Mouse (Mus musculus): ENCODE results near the gene Pcca. TPM values are rescaled to one million over a fixed set of nuclear protein-coding genes. Genes with fewer than 3 reads are reported as not detected.

Pcca gene
- total RNA-seq, 2 experiments from 2014 or later = 39.1 TPM

DNA sequence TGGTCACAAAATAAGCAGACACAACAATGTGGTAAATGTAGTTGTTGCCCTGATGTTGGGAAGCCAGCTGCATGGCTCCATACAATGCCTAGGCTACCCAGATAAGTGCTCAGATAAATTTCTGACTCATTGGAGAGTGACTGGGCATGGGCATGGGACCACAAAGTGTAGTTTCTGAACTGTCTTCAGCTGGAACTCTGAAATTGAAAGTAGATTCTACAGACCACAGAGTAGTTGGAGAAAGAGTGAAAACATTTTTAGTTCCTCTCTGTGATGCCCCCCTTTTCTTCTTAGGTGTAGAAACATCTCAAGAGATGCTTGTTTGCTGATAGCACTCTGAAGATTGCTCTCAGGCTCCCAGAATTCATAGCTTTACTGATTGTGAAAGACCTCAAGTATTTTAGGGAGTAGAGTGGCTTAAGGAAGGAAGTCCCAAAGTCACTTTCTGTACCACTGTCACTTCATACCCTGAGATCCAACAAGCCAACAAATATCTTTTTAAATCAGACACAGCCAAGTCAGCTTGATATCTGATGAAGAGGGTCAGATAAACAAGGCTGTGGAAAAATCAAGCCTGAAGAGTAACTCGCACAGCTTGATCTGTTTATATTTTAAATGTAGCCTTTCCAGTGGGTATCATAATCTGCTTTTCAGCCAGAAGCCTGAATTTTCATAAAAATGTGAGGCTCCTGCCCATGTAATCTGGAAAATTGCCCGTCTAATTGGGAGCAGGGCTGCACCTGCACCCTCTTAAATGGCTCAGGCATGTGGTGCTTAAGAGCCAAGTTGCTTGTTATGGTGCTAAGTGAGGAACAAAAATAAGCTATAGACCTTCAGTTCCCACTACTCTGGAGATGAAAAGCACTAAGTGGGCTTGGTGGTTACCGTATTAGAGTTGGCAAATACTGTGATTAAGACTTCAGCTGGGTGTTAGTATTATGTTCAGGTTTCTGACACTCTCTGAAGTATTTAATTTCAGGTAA, 214.0 kb downstream of the Pcca start:
- no peak for DNase-seq

DNA sequence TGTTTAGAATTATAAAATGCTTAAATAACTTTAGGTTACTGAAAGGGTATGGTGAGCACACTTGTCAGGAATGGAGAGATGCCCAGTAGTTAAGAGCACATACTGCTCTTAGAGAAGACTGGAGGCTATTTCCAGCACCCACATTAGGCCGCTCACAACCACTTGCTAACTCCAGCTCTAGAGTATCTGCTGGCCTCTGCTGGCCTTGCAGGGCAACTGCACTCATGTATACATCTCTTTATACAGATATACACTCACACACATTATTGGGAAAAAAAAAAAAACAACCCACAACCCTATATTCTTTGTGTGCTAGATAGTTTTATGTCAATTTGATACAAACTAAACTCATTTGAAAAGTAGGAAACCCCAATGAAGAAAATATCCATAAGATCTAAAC, 217.4 kb downstream of the Pcca start:
- DNase-seq = no peak

DNA sequence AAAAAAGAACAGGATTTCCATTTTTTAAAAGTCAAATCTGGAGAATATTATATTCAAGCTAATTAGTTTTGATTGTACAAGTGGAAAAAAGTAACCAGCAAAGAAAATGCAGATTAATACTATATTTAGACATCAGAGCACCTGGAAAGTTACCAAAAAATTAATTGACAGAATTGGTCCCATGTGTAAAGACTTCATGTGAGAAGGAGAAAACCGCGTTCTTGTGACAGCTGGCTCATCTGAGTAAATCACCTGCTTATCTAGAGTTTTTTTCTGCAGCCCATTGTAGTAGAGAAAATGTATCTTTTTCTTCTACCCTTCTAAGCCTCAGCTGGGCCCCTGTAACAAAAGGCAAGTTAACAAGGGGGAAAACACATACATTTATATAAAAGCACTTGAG, 219.2 kb downstream of the Pcca start:
- no peak for DNase-seq

DNA sequence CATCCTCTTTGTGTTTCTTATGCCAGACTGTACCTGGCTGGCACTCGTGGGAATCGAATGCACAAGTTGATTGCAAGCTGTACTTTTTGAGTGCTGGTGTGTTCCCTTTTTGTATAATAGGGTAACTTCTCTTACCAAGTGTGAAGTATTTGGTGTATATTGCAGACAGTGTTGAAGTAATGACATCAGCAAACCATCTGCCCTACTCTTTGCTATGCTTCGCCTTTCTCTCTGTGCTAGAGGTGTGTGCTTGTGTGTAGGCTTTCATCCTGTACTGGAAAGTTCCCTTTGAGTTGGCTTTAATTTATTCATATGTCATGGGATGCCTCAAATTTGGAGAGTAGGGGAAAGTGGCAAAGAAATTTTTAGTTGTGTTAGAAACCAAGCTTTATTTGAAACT, 220.2 kb downstream of the Pcca start:
- DNase-seq = no peak

DNA sequence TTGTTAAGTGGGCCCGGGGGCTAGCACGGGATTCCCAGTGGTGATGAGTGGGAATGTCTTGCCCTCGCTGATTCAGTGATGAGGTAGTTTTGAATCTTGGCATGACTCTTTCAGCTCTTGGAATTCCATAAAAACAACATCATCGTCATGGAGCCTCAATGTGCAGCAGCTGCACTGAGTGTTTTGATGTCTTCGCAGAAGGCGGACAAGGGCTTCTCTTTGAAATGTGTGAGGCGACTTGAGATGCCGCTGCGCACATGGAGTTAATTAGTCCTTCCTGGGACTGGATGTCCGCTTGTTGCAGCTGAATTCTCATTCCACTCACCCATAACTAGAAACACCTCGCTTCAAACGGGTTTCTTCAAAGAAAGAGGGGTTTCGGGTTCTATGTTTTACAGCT, 221.4 kb downstream of the Pcca start:
- no peak for DNase-seq

DNA sequence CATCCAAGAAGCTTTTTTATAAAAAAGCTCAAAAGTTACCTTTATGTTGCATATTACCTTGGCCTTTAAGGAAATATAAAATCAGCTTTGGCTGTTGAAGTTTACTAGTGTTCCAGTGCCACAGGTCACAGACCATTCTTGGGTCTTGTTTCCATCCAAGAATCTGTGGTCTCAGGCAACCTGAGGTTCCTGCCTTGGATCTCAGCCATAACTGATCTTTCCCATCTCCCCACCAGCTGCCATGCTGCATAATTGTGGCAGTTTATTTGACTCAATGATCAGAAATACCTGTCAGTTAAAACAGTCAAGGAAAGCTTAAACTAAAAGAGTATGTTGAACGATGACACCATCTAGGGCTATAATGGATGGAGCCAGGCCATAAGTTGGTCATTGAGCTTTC, 222.5 kb downstream of the Pcca start:
- DNase-seq = no peak

DNA sequence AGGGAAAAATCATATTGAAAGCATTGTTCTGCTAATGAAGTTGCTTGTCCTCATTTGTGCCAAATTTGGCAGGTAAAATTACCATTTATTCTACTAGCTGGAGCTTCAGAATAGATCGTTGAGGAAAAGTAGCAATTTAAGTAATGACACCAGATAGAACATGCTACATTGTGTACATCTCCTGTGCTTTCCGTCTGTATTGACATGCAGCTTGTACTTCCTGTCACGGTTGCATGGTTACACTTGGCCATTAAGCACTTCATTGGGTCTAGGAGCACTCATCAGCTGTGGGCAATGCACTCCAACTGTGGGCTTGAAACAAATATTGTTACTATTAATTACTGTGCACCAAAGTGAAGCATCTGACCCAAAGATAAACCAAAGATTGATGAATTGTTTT, 225.8 kb downstream of the Pcca start:
- DNase-seq = no peak

DNA sequence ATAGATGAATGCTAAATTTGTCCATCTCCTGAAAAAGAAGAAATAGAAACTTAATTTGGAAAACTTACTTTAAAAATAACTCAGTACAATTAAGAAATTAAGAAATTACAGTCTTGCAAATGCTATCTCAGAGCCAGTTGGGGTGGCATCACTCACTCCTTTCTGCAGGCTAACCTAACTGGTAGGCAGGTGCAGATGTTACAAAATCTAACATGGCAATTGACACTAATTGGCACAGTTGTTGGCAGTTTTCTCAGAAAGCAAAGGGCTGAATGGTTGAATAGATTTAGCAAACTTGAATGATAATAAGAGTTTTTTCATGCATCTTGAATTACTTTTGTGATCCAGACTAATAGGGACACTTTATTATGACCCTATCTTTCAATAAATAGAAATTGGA, 226.7 kb downstream of the Pcca start:
- DNase-seq = no peak

DNA sequence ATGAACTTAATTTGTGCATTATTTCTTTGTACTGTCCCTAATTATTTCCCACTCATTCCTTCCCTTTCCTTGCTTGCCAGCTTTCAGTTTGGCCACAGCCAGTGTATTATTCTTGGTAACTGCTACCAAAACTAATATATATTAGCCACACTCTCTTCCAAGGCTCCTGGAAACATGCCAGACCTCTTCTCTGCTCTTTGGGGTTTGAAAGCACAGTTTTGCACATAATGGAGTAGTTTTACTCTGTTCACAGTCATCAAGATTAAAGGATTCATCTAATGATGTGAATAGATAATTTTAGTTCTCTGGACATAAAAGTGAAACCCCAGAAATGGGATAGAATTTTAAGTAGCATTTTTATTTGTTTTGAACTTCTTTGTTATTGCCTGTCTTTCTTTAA, 228.5 kb downstream of the Pcca start:
- no peak for DNase-seq

DNA sequence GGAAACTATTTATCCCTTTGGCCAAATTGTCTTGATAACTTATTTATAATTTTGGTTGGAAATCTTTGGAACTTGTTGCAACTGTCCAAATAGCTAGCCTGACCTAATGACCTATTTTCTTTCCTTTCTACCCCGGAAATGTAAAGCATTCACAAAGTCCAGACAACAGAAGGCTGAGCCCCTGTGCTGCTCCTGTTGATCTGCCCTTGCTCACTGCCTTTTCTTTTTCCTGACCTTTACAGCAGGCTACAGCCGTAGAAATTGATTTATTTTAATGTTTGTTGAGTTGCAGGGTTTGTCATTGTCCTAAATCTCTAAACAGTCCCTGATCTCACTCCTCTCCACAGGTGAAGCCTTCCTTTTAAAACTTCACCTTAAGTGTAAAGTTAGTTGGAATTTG, 231.8 kb downstream of the Pcca start:
- no peak for DNase-seq

DNA sequence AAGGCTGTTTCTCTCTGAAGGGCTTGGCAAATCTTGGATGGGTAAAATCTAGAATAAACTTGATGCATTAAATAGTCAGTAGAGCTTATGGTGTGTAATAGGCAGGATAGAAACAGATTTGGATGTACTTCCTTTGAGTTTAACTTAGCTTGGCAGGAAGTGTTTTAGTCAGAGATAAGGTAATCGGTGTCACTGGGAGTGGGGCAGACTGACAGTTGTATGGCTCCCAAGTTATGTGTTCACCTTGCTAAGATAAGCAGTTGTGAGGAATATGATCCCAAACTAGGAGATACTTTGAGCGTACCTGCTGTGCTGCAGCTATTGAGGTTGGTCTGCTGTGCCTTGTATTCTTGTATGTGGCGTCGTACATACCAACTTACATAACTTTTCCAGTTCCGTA, 232.3 kb downstream of the Pcca start:
- no peak for DNase-seq

DNA sequence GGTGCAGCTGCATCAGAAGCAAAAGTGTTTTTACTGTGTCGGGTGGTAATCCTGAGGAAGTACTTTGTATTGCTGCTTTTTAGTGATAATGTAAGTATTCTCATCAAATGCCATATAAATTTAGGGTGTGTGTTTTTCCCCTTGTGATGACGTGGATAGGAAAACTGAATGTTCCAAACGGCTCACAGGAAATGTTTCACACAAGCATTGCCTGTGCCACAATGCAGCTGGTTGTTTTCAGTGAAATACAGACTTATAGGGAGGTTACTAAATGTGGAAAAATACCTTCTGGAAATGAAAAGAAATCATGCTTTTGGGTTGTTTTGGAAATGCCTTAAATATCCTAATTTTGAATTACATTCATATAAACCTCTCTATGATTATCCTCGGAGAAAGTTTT, 250.6 kb downstream of the Pcca start:
- no peak for DNase-seq

DNA sequence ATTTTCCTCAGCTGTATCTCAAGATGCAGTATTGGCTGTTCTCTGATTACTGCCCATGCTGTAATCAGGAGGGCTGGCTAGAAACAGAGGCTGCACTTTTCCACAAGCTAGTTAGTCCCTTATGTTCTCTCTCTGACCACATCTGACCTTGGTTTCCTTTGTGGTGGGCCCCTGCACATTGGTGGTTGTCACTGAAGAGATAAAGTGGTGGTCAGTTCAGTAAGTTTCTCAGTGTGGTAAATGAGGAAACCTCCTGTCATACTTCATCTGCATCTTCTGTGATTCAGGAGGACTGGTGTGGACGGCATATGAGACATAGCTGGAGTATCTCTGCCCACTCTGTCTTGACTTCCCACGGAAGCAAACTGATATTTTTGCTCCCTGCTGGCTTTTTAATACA, 254.1 kb downstream of the Pcca start:
- DNase-seq = no peak

DNA sequence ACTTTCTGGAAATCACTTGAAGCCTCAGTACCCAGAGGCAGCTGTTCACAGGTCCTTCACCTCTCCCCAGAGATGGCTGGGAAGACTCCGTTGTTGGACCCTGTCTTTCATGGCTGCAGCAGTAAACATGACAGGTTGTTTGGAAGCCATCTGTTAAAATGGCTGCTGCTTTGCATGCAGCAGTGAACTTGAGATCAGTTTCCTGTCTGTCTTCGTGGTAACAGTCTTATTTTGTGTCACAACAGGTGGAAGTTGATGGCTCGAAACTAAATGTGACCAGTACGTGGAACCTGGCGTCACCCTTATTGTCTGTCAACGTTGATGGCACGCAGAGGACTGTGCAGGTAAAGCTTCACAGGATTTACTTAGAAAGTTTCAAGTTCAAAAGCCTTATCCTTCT, 256.0 kb downstream of the Pcca start:
- DNase-seq = no peak

DNA sequence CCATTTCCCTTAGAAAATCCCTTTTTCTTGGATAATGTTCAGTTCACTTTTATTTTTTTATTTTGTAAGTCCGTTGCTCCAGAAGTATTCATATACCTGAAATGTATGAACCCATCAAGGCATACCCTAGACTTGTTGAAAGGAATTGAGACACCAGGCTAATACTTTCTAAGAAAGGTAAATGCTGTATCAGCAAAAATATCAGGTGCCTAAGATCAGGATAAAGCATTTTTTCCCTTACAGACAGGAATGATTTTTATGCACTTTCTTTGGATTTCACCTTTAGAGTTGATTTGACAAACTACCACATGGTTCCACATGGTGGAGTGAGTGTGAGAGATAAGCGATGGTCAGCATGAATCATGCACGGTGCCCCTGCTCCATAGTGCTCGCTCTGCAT, 259.2 kb downstream of the Pcca start:
- DNase-seq = no peak

DNA sequence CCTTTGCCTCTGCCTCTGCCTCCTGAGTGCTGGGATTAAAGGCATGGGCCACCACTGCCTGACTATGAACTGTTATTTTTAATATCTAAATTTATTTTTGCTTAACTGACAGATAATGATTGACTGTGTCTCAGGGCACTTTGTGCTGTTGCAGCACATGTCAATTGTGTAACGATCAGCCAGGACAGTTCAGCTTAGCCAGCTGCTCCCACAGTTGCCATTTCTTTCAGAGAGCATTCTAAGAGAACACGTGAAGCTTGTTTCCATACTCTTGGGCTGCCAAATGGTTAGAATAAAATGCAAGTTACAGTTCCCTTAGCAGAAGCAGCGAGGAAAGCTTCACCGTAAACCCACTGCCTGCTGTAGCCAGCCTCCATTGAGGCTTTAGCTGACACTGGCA, 266.2 kb downstream of the Pcca start:
- no peak for DNase-seq

DNA sequence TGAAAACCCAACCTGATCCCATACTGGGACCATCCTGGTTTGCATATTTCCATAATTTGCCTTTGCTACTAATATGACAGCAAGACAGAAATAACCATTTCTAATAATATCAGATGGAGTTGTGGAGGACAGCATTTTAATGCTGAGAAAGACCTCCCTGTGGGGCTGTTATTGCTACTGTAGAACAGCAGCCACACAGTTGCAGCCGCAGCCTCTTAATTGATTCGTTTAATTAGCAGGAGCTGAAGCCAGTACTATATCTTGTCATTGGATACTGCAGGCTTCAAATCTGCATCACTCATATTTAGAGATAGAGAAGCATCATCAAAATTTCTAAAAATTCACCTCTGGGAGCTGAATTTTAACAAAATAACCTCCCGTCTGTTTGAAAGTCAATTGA, 286.9 kb downstream of the Pcca start:
- DNase-seq = no peak

DNA sequence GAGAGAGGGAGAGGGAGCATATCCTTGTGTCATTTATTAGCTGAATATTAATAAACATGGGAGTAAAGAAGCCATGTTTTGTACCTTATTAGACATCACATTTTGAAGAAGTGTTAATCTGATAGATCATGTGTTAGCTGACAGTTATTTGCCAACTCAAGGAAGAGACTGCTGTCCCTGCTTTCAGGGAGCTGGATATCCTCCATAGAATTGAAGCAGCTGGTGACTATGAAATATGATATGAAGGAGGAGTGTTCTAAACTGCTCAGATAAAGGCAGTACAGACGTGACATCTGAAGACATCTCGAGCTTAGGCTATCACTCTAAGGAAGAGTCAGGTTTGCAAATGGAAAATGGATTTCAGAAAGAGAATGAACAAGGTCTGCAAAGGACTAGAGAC, 289.7 kb downstream of the Pcca start:
- no peak for DNase-seq

DNA sequence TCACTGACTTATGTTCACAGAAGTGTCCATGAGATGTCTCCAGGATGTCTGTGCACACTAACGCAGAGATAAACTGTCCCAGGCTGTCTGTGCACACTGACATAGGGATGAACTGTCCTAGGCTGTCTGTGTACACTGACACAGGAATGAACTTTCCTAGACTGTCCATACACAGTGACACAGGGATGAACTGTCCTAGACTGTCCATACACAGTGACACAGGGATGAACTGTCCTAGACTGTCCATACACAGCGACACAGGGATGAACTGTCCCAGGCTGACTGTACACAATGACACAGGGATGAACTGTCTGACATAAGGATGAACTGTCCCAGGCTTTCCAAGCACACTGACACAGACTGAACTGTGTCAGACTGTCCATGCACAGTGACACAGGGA, 291.3 kb downstream of the Pcca start:
- no peak for DNase-seq

DNA sequence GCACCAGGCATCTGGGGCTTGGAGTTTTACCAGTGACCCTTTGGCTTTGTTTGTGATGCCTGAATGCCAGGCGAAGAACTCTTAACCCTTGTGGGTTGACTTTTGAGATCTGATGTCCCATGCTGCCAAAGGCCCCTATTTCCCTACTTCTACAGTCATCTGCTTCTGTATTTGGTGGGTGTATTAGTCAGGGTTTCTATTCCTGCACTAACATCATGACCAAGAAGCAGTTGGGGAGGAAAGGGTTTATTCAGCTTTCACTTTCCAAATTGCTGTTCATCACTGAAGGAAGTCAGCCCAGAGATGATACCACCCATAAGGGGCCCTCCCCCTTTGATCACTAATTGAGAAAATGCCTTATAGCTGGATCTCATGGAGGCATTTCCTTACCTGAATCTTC, 296.3 kb downstream of the Pcca start:
- no peak for DNase-seq

DNA sequence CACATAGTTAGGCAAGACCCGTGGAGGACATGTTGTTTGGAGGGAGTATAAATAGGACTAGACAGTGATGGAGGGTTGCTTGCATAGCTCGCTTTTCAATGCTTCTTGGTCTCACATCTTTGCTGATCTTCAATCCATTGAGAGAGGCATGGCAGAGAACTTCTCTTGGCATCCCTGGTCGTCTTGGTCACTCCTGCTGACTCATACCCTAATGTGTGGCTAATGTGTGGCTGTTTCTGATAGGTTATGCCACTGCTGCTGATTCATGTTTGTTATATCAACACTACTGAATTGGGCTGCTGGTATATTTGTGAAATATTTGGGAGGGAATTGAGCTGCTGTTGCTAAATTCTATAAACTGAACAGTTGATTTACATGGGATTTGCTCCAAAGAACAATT, 299.5 kb downstream of the Pcca start:
- no peak for DNase-seq

DNA sequence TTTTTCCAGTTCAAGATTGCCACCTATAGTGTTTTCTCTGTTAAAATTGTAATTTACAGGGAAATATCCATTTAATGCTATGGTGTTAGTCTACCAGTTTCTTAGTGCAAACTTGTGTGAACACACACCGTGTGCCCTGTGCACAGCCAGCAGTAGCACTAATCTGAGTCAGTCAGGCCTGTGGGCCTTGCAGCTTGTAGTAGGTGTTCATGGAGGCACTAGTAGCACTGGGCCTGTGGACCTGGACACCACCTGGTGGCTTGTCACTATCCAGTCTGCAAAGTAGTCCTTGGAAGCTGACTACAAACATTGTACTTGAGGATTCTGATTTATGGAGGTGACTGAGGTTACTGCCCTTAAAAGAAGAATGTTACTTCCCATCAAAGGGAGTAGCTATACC, 300.6 kb downstream of the Pcca start:
- no peak for DNase-seq

DNA sequence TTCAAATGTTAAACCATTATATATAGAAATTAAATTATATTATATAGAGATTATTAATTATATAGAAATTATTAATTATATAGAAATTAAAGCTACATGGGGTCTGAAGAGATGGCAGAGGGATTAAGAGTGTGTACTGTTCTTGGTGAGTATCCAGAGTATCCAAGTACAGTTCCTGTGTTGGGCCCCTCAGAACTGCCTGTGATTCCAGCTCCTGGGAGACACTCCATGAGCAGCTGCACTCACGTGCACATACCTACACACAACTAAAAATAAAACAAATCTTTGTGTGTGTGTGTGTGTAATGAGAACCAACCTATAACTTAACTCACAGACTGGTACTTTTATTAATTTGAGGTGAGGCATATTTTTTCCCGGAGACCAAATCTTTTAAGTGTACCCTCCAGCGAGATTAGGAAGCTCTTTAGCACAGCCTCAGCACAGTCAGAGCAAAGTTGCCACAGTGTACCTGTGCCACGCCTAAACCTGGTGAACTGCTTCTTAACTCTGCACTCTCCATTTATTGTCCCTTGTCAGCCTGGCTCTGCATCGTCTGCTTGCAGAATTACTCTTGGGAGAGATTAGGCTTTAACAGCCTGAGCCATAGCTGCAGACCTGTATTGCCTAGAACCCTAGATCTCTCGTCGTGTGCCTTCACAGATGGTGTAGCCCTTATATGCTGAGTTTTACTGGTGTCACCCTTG, 301.5 kb downstream of the Pcca start:
- no peak for DNase-seq

DNA sequence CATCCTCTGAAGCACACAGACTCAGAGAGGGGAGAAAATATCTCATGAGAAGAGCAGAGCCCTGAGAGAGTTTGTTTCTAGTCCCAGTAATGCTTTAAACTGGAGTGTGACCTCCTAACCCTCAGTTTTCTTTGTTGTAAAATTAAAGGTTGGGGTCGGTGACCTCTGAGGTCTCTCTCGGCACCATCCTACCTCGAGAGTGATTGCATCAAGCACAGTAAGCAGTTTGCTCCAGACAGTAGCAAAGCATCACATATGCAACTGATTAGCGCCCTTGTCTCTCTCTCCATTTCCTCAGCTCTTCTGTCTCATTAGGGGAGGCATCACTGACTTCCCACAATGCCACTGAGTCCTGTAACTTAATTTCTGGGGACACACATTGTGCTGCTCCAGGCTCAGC, 302.1 kb downstream of the Pcca start:
- no peak for DNase-seq

Measured in gastrocnemius, postnatal 10 days (tissue).